8 mouse cellular contexts compared by ENCODE assay signal in the genomic region with DNA sequence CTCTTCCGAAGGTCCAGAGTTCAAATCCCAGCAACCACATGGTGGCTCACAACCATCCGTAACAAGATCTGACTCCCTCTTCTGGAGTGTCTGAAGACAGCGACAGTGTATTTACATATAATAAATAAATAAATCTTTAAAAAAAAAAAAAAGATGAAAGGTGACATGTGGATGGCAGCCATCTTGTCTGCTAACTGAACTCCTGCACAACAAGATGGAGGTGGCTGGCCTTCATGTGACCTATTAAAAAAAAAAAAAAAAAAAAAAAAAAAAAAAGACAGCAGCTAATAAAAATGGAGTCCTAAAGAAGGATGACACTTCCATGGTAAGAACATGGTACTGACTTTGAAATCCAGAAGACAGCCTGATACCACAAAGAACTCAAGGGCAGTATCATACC. TPM values are rescaled to one million over a fixed set of nuclear protein-coding genes. Genes with fewer than 3 reads are reported as not detected.
A peak's percentile ranks its signal among the peaks of the same experiment; 100 is the strongest.
DNase-seq lines count a peak whose midpoint lies in the region; ATAC-seq and TF ChIP-seq lines count a peak whose summit lies in the region.
"Not testable (repeated sequence)": the region's sequence is repeated elsewhere in the genome, so short reads cannot be mapped to it uniquely, and the experiment has no call there.

No protein-coding gene starts in this region.

- ATAC-seq in embryonic facial prominence, embryonic 11.5 days (replicated peaks; ENCODE audit: insufficient number of reproducible peaks, low FRiP score, low TSS enrichment, low read depth) = peak; percentile 76; the same call in 1 of the 2 replicates
- ATAC-seq in forebrain, embryonic 12.5 days (ENCODE audit: low FRiP score) = peak; percentile 87
- ATAC-seq in heart, embryonic 14.5 days (ENCODE audit: insufficient number of reproducible peaks, insufficient read depth, low FRiP score, low read depth) = peak; percentile 89; the same call in 1 of the 2 replicates
- ATAC-seq in intestine, embryonic 15.5 days = peak; percentile 88
- ATAC-seq in limb, embryonic 14.5 days (ENCODE audit: low FRiP score, low read depth) = peak; percentile 70; the same call in 1 of the 2 replicates
- peak; percentile 84; the same call in 1 of the 2 replicates for ATAC-seq in lung, embryonic 15.5 days (ENCODE audit: borderline replicate concordance, extremely low read depth, low FRiP score, low TSS enrichment)
- 0 out of 2 replicates have a peak, but pooled peaks have one; percentile 52 for ATAC-seq in midbrain, embryonic 15.5 days (replicated peaks)
- peak; percentile 98 for ATAC-seq in stomach, postnatal 0 days (ENCODE audit: low FRiP score, low TSS enrichment)

- not testable (repeated sequence) for H3K4me3 ChIP-seq in embryonic facial prominence, embryonic 11.5 days (ENCODE audit: low read depth, low read length); forebrain, embryonic 12.5 days (replicated peaks); heart, embryonic 14.5 days (ENCODE audit: control insufficient read depth in 1 of 2, insufficient read depth in 1 of 2, low read depth in 1 of 2, low read length in 2 of 2); intestine, embryonic 15.5 days (replicated peaks); limb, embryonic 14.5 days (replicated peaks; ENCODE audit: low read length); lung, embryonic 15.5 days; midbrain, embryonic 15.5 days; stomach, postnatal 0 days (ENCODE audit: low read depth, low read length)

- WGBS in embryonic facial prominence, embryonic 11.5 days = 100% methylated on average over 1 of the region's 3 CpGs
- WGBS in forebrain, embryonic 12.5 days = 100% methylated on average over 1 of the region's 3 CpGs
- WGBS in heart, embryonic 14.5 days = no CpG with 5 or more reads among the region's 3 CpGs
- WGBS in intestine, embryonic 15.5 days = 100% methylated on average over 1 of the region's 3 CpGs
- WGBS in limb, embryonic 14.5 days = 100% methylated on average over 1 of the region's 3 CpGs
- WGBS in lung, embryonic 15.5 days = 80% methylated on average over 1 of the region's 3 CpGs
- WGBS in midbrain, embryonic 15.5 days = 100% methylated on average over 1 of the region's 3 CpGs
- WGBS in stomach, postnatal 0 days = no CpG with 5 or more reads among the region's 3 CpGs

- H3K27ac ChIP-seq in embryonic facial prominence, embryonic 11.5 days (replicated peaks; ENCODE audit: low read depth, low read length); forebrain, embryonic 12.5 days; heart, embryonic 14.5 days (replicated peaks in 1 of 2; ENCODE audit: control insufficient read depth in 1 of 2, insufficient read depth in 1 of 2, low read depth in 2 of 2, low read length in 2 of 2); intestine, embryonic 15.5 days; limb, embryonic 14.5 days (replicated peaks; ENCODE audit: low read depth, low read length); lung, embryonic 15.5 days; midbrain, embryonic 15.5 days; stomach, postnatal 0 days (replicated peaks): not testable (repeated sequence)

- not testable (repeated sequence) for H3K4me2 ChIP-seq in embryonic facial prominence, embryonic 11.5 days (ENCODE audit: low read depth, low read length); forebrain, embryonic 12.5 days; heart, embryonic 14.5 days (ENCODE audit: low read length); intestine, embryonic 15.5 days (replicated peaks); limb, embryonic 14.5 days (replicated peaks; ENCODE audit: low read depth, low read length, severe bottlenecking); lung, embryonic 15.5 days; midbrain, embryonic 15.5 days; stomach, postnatal 0 days (replicated peaks; ENCODE audit: low read depth)

- not testable (repeated sequence) for H3K9ac ChIP-seq in embryonic facial prominence, embryonic 11.5 days (replicated peaks; ENCODE audit: low read length); forebrain, embryonic 12.5 days; heart, embryonic 14.5 days (ENCODE audit: low read length); intestine, embryonic 15.5 days; limb, embryonic 14.5 days (ENCODE audit: low read depth, low read length, severe bottlenecking); lung, embryonic 15.5 days; midbrain, embryonic 15.5 days; stomach, postnatal 0 days (ENCODE audit: low read length)

- TF ChIP-seq CTCF in stomach, postnatal 0 days (IDR thresholded peaks at IDR 0.05; ENCODE audit: low read depth) = not testable (repeated sequence)

- not testable (repeated sequence) for TF ChIP-seq POLR2A in limb, embryonic 14.5 days (IDR thresholded peaks at IDR 0.05; ENCODE audit: borderline replicate concordance, extremely low read depth, insufficient read depth, insufficient read length)

- not testable (repeated sequence) for H3K9me3 ChIP-seq in embryonic facial prominence, embryonic 11.5 days (replicated peaks; ENCODE audit: control insufficient read depth, low read length); forebrain, embryonic 12.5 days; heart, embryonic 14.5 days (ENCODE audit: control insufficient read depth, low read length); intestine, embryonic 15.5 days; limb, embryonic 14.5 days (ENCODE audit: control insufficient read depth, low read length); lung, embryonic 15.5 days; midbrain, embryonic 15.5 days; stomach, postnatal 0 days (ENCODE audit: control insufficient read depth, low read length)

- H3K4me1 ChIP-seq in embryonic facial prominence, embryonic 11.5 days (ENCODE audit: control insufficient read depth, insufficient read depth, low read length); forebrain, embryonic 12.5 days; heart, embryonic 14.5 days (ENCODE audit: control insufficient read depth in 2 of 2, insufficient read depth in 2 of 2, low read length in 2 of 2); intestine, embryonic 15.5 days (replicated peaks); limb, embryonic 14.5 days (ENCODE audit: control insufficient read depth, insufficient read depth, low read length); lung, embryonic 15.5 days; midbrain, embryonic 15.5 days; stomach, postnatal 0 days (replicated peaks; ENCODE audit: control insufficient read depth, insufficient read depth): not testable (repeated sequence)

- H3K36me3 ChIP-seq in embryonic facial prominence, embryonic 11.5 days (replicated peaks; ENCODE audit: control insufficient read depth, insufficient read depth, low read depth, low read length); forebrain, embryonic 12.5 days (replicated peaks); heart, embryonic 14.5 days (ENCODE audit: control insufficient read depth, insufficient read depth, low read length); intestine, embryonic 15.5 days; limb, embryonic 14.5 days (ENCODE audit: control insufficient read depth, insufficient read depth, low read length); lung, embryonic 15.5 days; midbrain, embryonic 15.5 days (replicated peaks); stomach, postnatal 0 days (ENCODE audit: control insufficient read depth, insufficient read depth, low read length): not testable (repeated sequence)

- not testable (repeated sequence) for H3K27me3 ChIP-seq in embryonic facial prominence, embryonic 11.5 days (ENCODE audit: control insufficient read depth, insufficient read depth, low read length); forebrain, embryonic 12.5 days; heart, embryonic 14.5 days (ENCODE audit: control insufficient read depth, insufficient read depth, low read length); intestine, embryonic 15.5 days (replicated peaks); limb, embryonic 14.5 days (ENCODE audit: control insufficient read depth, insufficient read depth, low read length); lung, embryonic 15.5 days; midbrain, embryonic 15.5 days (replicated peaks); stomach, postnatal 0 days (ENCODE audit: control insufficient read depth, insufficient read depth, low read length)

- not testable (repeated sequence) for TF ChIP-seq EP300 in stomach, postnatal 0 days (optimal IDR thresholded peaks at IDR 0.05)

- not testable (repeated sequence) for DNase-seq in embryonic facial prominence, embryonic 11.5 days (ENCODE audit: low spot score); limb, embryonic 14.5 days (ENCODE audit: low spot score); stomach, postnatal 0 days (ENCODE audit: low spot score)

RNA-seq across cellular contexts. Expression of a gene that starts 33.8 kb away (rescaled TPM):
- polyA plus RNA-seq in embryonic facial prominence, embryonic 11.5 days (2014; fragmentation: Nextera tagmentation; extraction: Ambion mirVana) = 8.0 and 8.6 TPM in 2 replicates
- polyA plus RNA-seq in forebrain, embryonic 12.5 days (2016; fragmentation: Nextera tagmentation; extraction: Ambion mirVana) = 11.0 and 12.2 TPM in 2 replicates
- 10.0 and 10.9 TPM in 2 replicates for polyA plus RNA-seq in heart, embryonic 14.5 days (2014; fragmentation: Nextera tagmentation; extraction: Ambion mirVana)
- polyA plus RNA-seq in intestine, embryonic 15.5 days (2015; fragmentation: Nextera tagmentation; extraction: Ambion mirVana) = 5.8 and 6.5 TPM in 2 replicates
- 20.6 and 23.5 TPM in 2 replicates for polyA plus RNA-seq in limb, embryonic 14.5 days (2012; rRNA removed)
- 15.0 and 15.3 TPM in 2 replicates for polyA plus RNA-seq in limb, embryonic 14.5 days (2014; fragmentation: Nextera tagmentation; extraction: Ambion mirVana)
- polyA plus RNA-seq in lung, embryonic 15.5 days (2015; fragmentation: Nextera tagmentation; extraction: Ambion mirVana) = 5.1 and 5.8 TPM in 2 replicates
- 14.2 and 15.2 TPM in 2 replicates for polyA plus RNA-seq in midbrain, embryonic 15.5 days (2015; fragmentation: Nextera tagmentation; extraction: Ambion mirVana)
- 2.9 and 3.1 TPM in 2 replicates for polyA plus RNA-seq in stomach, postnatal 0 days (2015; fragmentation: Nextera tagmentation; extraction: Ambion mirVana)
